In the genomic region with DNA sequence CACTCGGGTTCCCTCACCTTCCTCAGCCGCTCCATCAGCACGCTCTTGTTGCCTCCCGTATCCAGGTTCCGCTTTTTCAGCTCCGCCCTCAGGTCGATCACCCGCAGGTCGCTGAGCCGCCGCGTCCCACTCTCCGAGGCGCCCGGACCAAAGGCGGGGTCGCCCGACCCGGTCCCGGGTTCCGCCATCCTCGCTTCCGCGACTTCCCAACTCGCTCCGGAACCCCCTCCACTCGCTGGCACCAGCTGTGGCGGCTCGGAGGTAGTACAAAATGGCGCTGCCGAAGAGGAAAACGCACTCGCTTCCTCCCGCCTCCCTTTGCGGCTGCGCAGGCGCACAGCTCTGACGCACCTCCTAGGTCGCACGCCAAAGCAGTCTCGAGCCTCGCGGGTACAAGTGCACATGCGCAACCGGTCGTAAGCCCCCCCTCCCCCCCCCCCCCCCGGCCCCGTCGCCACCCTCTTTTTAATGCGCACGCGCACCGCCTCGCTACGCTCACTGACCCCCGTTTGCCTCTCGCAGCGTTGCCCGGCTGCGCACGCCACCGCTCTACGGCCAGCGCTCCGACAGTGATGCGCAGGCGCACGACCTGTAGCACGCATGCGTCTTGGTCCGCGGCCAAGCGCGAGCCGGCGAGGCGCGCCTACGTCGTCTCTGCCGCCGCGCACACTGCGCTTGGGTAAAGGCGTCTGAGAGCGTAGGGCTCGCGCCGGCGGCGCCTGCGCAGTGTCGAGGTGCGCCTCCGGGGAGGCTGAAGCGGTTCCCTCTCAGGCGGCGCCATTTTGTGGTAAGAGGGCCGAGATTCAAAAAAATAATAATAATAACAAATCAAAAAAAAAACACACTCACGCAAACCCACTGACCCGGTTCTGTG, we compare ENCODE assay signal across 8 mouse cellular contexts. TPM values are rescaled to one million over a fixed set of nuclear protein-coding genes. Genes with fewer than 3 reads are reported as not detected.
DNase-seq lines count a peak whose midpoint lies in the region; ATAC-seq lines count a peak whose summit lies in the region.

A gene (minus strand): TSS at position 329 of the 874 bp plus-strand sequence.
A gene (plus strand): TSS at position 569 of the 874 bp plus-strand sequence.

- peak; percentile 99 for DNase-seq in adipocyte (ENCODE audit: low spot score)
- DNase-seq in embryo, embryonic 10 days (ENCODE audit: low spot score): peak; percentile 100
- DNase-seq in gastrocnemius, postnatal 10 days: peak; percentile 100
- DNase-seq in induced T-regulatory cell, adult 2 months (ENCODE audit: low read depth): peak; percentile 98
- DNase-seq in left cerebral cortex, adult 9 months (ENCODE audit: low spot score in 2 of 2): peak; percentile 98
- DNase-seq in right cerebral cortex, postnatal 14 days: peak; percentile 99
- peak; percentile 98 to 99 for DNase-seq in urinary bladder, postnatal 36 days (ENCODE audit: low spot score in 2 of 2)

- peak; percentile 79 for ATAC-seq in megakaryocyte progenitor cell, adult 5-6 weeks (replicated peaks; ENCODE audit: poor library complexity)

RNA-seq across cellular contexts. Expression of the first gene that starts in this region (rescaled TPM):
- 10 to 100 TPM; 38.6 to 55.9 TPM for total RNA-seq in gastrocnemius, postnatal 10 days (2021)
- 56.2 and 63.8 TPM in 2 replicates for total RNA-seq in megakaryocyte progenitor cell, adult 5-6 weeks (2015)
- total RNA-seq in megakaryocyte progenitor cell, adult 5-6 weeks (2017): 70.3 and 120 TPM in 2 replicates

RNA-seq across cellular contexts. Expression of the second gene that starts in this region (rescaled TPM):
- total RNA-seq in gastrocnemius, postnatal 10 days (2021): 10 to 100 TPM; 57.1 to 69.2 TPM
- 58.8 and 59.6 TPM in 2 replicates for total RNA-seq in megakaryocyte progenitor cell, adult 5-6 weeks (2015)
- 79.6 and 88.1 TPM in 2 replicates for total RNA-seq in megakaryocyte progenitor cell, adult 5-6 weeks (2017)

Comparison
In these comparisons a context has a peak if more than half of its experiments do, and no peak if none do; other contexts are left out.
1. Peak in every context shown above with its lines: DNase-seq and ATAC-seq.